Mouse (Mus musculus) testis, adult 2 months (tissue): Measurements from ENCODE around the gene Slc30a6.

Source experiments
- CTCF ChIP-seq: fragments of 200-500 bp; IDR thresholded peaks from 2 replicates; pipeline ENCODE4 v1.5.1; 2012; ENCODE audit warnings: low read depth, mild to moderate bottlenecking, inconsistent platforms, low read length, moderate library complexity; ENCODE audit not compliant: control insufficient read depth, insufficient read depth, insufficient replicate concordance
- POLR2A ChIP-seq: fragments of 200-500 bp; IDR thresholded peaks from 2 replicates; pipeline ENCODE4 v1.6.1; 2012; ENCODE audit warnings: low read depth, mild to moderate bottlenecking, inconsistent platforms, low read length, moderate library complexity; ENCODE audit not compliant: control insufficient read depth

DNA sequence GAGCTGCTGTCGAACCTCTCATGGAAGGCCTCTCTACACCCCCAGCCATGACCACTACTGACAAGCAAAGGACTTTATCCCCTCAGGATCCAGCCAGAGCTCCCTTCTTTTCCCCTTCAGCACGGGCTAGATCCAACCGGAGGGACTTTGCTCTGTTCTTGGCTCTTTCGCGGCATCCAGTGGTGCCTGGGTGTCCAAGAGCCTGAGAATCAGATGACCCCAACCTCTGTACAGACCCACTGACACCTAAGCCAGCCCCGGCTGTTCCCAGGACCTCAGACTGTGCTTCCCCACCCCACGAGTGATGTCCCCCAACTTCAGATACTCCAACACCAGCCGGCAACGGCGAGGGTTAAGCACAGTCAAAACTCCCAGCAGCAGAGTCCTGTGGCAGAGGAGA lies 54.4 kb downstream of the Slc30a6 start:
- no peak for TF ChIP-seq POLR2A
- TF ChIP-seq CTCF, result no peak
